Mouse (Mus musculus) midbrain, embryonic 12.5 days (tissue): ENCODE measurements at regions not wholly inside any gene's neighbourhood (a gene's known extent, or its start where the extent isn't known, plus 50 kb on each side); places are given as distances from the start of the nearest gene placed in this dataset.

Experiments used
- ATAC-seq: fragments of 200-750 bp; cut with Nextera tagmentation; 2 replicates; pipeline ENCODE4 v1.8.0; 2017; ENCODE audit warnings: low read depth, moderate TSS enrichment, moderate library complexity; ENCODE audit not compliant: low FRiP score
- H3K27ac ChIP-seq: fragments of 300-500 bp; sonication (generic); replicated peaks from 2 replicates; pipeline ENCODE4 v1.5.1; 2016; ENCODE audit warnings: mild to moderate bottlenecking
- H3K27me3 ChIP-seq: fragments of 300-500 bp; sonication (generic); 2 replicates; pipeline ENCODE4 v1.6.1; 2016; ENCODE audit warnings: mild to moderate bottlenecking
- H3K36me3 ChIP-seq: fragments of 300-500 bp; sonication (generic); 2 replicates; pipeline ENCODE4 v1.6.1; 2016
- H3K4me1 ChIP-seq: fragments of 300-500 bp; sonication (generic); 2 replicates; pipeline ENCODE4 v1.6.1; 2016
- H3K4me2 ChIP-seq: fragments of 300-500 bp; sonication (generic); replicated peaks from 2 replicates; pipeline ENCODE4 v1.6.1; 2016; ENCODE audit warnings: mild to moderate bottlenecking, moderate library complexity
- H3K4me3 ChIP-seq: fragments of 300-500 bp; sonication (generic); 2 replicates; pipeline ENCODE4 v1.5.1; 2016; ENCODE audit warnings: mild to moderate bottlenecking
- H3K9ac ChIP-seq: fragments of 300-500 bp; sonication (generic); replicated peaks from 2 replicates; pipeline ENCODE4 v1.6.1; 2016; ENCODE audit warnings: mild to moderate bottlenecking, moderate library complexity
- H3K9me3 ChIP-seq: fragments of 300-500 bp; sonication (generic); 2 replicates; pipeline ENCODE4 v1.6.1; 2016; ENCODE audit warnings: mild to moderate bottlenecking
- WGBS: fragments of 180-500 bp; shearing (Covaris S2); methylation state at CpG from one replicate; pipeline ENCODE4 v1.1.7; 2016; 5-methylcytosine and 5-hydroxymethylcytosine counted together

- 64% methylated on average over 4 of the region's 4 CpGs for WGBS
- 0 out of 2 replicates have a peak, but pooled peaks have one; percentile 34 for ATAC-seq
Measured at GRCm38 (mm10) chr14:84928161-84928560, 484.8 kb downstream of the Pcdh17 start.

GRCm38 (mm10) chr14:84934094-84934493 is 490.7 kb downstream of the Pcdh17 start:
- ATAC-seq = no peak
- Histone ChIP-seq H3K36me3 (no peaks in the 10 kb centered on the region), H3K4me2 (no peak overlapping the region), H3K4me1 (no peaks in the 10 kb centered on the region), H3K27me3 (no peaks in the 10 kb centered on the region), H3K9me3 (no peaks in the 10 kb centered on the region), H3K27ac (no peak overlapping the region), H3K4me3 (no peak overlapping the region), H3K9ac (no peak overlapping the region)
- WGBS = 77% methylated on average over 3 of the region's 3 CpGs

More at GRCm38 (mm10) chr14:84928161-84928560, 484.8 kb downstream of the Pcdh17 start:
- Histone ChIP-seq H3K9me3 (no peaks in the 10 kb centered on the region), H3K27ac (no peak overlapping the region), H3K4me1 (no peaks in the 10 kb centered on the region), H3K4me2 (no peak overlapping the region), H3K4me3 (no peak overlapping the region), H3K27me3 (no peaks in the 10 kb centered on the region), H3K36me3 (no peaks in the 10 kb centered on the region), H3K9ac (no peak overlapping the region)

- H3K4me2 ChIP-seq = no peak overlapping the region
- 90% methylated on average over 1 of the region's 1 CpGs for WGBS
- no peaks in the 10 kb centered on the region for H3K9me3 ChIP-seq
- no peaks in the 10 kb centered on the region for H3K4me1 ChIP-seq
- no peak overlapping the region for H3K27ac ChIP-seq
- no peak for ATAC-seq
- H3K27me3 ChIP-seq = no peaks in the 10 kb centered on the region
- H3K4me3 ChIP-seq = no peak overlapping the region
- no peak overlapping the region for H3K9ac ChIP-seq
- H3K36me3 ChIP-seq = no peaks in the 10 kb centered on the region
Measured at GRCm38 (mm10) chr14:84955300-84955699, 511.9 kb downstream of the Pcdh17 start.

GRCm38 (mm10) chr14:84987764-84988163 is 544.4 kb downstream of the Pcdh17 start:
- peak; percentile 30; the same call in 1 of the 2 replicates for ATAC-seq
- no peak overlapping the region for H3K27ac ChIP-seq
- no peaks in the 10 kb centered on the region for H3K27me3 ChIP-seq
- no peaks in the 10 kb centered on the region for H3K9me3 ChIP-seq
- WGBS = 76% methylated on average over 4 of the region's 4 CpGs
- H3K4me1 ChIP-seq = no peaks in the 10 kb centered on the region
- no peak overlapping the region for H3K4me2 ChIP-seq
- no peak overlapping the region for H3K9ac ChIP-seq
- H3K4me3 ChIP-seq = no peak overlapping the region
- H3K36me3 ChIP-seq = no peaks in the 10 kb centered on the region

- no peak for ATAC-seq
- Histone ChIP-seq H3K27ac (no peak overlapping the region), H3K4me2 (no peak overlapping the region), H3K4me1 (no peaks in the 10 kb centered on the region), H3K36me3 (no peaks in the 10 kb centered on the region), H3K9ac (no peak overlapping the region), H3K9me3 (no peaks in the 10 kb centered on the region), H3K4me3 (no peak overlapping the region), H3K27me3 (no peaks in the 10 kb centered on the region)
Measured at GRCm38 (mm10) chr14:85012384-85012783, 569.0 kb downstream of the Pcdh17 start.
